Mouse (Mus musculus): ENCODE data around the gene Slc4a1ap.
"Not testable (repeated sequence)": the region's sequence is repeated elsewhere in the genome, so short reads cannot be mapped to it uniquely, and the experiment has no call there.

Slc4a1ap gene

DNA sequence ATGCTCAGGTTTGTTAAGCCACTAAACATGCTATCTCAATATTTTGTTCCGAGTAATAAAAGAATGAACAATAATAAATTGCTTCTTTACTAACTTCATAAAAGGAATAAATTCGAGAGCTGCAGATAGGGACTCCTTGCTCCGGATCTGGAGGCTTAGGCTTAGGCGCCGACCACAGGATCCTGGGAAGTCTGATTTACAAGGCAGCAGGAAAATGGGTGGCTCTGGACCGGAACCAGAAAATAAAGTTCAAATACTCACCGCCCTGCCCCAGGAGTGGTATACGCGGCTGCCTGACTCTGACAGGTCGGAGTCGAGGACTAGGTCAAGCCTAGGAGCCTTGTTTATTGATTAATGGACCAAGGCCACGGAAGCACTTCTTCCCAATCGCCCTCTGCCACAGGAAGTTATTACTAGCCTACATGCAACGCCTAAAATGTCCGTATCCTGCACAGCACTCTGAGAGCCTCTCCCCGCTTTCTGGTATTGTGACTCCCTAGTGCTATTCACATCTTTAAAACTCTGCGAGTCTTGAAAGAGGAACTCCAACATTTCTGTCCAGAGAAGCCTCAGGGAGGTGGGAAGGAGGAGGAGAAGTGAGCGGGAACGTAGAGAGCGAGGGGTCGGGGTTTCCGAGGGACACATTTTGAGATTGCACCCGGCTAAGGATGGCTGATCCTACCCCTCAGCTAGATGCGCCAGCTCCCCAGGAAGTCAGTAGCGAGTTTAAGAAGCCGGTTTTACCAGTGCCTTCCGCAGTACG is at the start of gene Slc4a1ap:
Gene Slc4a1ap, plus strand, starts transcription at position 642 of the 763 bp plus-strand sequence.
- peak; percentile 81 for DNase-seq

- DNase-seq: no peak
These were observed 46.3 kb upstream of the Slc4a1ap start for GRCm38 (mm10) chr5:31480536-31480935.

GRCm38 (mm10) chr5:31485440-31485839 is 41.4 kb upstream of the Slc4a1ap start, which contains the start of gene 4930548H24Rik:
4930548H24Rik (plus strand) TSS chr5:31485740.
- no peak for DNase-seq

- DNase-seq: no peak
These were observed 38.9 kb upstream of the Slc4a1ap start for GRCm38 (mm10) chr5:31487889-31488288.

DNA sequence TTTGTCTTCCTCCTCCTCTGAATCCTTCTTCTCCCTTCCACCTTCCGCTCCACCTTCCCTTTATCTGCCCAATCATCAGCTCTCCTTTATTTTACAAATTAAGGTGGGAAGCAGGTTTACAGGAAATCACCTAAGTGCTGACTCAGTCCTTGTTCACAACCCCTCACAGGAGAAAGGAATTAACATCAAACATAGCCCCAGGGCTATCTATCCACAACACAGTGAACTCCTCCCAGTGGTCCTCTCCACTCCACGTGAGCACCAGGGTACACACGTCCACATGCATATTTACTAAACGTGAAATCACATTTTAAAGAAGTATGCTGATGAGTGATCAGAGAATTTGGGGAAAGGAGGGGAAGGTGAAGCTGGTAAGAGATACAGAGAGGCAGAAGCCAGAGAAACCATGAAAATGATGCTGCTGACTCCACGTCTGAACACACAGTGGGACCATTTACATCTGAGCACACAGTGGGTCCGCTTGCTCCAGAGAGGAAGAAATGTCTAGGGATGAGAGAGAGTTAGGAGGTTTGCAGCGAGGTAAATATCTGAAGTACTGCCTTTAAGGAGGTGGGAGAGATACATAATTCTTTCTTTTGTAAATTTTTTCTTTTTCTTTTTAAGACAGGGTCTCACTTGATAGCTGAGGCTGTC is 37.6 kb upstream of the Slc4a1ap start:
- no peak for DNase-seq

DNA sequence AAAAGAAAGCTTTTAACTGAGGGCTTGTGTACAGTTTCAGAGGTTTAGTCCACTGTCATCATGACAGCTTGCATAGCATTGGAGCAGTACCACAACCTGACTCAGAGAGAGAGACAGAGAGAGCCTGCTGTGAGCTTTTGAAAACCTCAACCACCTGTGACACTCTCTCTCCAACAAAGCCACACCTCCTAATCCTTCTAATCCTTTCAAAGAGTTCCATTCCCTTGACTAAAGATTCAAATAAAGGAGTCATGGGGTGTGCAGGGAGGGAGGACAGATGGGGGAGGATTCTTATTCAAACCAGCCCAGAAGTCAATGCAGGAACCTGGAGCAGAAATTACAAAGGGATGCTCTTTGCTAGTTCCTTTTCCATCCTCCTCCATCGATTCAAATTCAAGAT is 34.8 kb upstream of the Slc4a1ap start:
- no peak for DNase-seq

- peak; percentile 92 for DNase-seq
These were observed 32.1 kb upstream of the Slc4a1ap start, which contains the start of gene Gpn1 for GRCm38 (mm10) chr5:31494513-31495297. Gpn1 (plus strand) TSS chr5:31494741.

DNA sequence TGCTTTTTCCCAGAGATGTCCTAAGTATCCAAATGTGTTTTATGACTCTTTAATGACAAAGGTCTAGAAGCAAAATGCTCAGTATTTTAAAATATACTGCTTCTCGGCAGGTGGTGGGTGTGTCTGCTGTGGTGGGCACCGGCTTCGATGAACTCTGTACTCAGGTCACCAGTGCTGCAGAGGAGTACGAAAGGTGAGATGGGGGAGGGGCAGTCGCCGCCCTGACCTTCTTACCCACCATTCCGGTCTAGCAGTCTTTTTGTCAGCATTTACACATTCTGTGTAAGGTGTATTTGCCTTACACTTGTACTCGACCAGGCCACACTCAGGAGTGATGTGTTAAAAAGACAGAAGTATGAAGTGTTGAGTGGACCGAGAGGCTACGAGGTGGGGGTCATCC is 22.0 kb upstream of the Slc4a1ap start:
- no peak for DNase-seq

DNA sequence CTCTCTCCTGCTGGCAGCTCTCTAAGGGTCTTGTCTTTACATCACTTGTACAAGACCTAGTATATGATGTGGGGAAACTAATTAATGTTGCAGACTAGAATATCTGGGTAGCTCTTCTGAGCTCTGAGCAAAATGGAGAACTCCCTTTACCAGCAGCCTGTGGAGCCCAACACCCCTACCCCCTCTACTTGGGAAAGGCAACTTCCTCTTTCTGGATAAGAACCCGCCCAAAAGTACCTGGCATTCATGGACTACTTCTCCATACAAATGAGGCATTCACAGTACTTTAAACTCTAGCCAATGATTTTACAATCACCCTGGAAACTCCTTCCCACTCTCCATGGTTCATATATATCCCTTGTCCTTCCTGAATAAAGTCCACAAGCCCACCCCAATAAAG is 14.3 kb upstream of the Slc4a1ap start:
- no peak for DNase-seq

GRCm38 (mm10) chr5:31520556-31520955 is 6.2 kb upstream of the Slc4a1ap start:
- no peak for DNase-seq

- peak; percentile 17 for DNase-seq
These were observed 404 bp downstream of the Slc4a1ap start for GRCm38 (mm10) chr5:31527117-31527680.

DNA sequence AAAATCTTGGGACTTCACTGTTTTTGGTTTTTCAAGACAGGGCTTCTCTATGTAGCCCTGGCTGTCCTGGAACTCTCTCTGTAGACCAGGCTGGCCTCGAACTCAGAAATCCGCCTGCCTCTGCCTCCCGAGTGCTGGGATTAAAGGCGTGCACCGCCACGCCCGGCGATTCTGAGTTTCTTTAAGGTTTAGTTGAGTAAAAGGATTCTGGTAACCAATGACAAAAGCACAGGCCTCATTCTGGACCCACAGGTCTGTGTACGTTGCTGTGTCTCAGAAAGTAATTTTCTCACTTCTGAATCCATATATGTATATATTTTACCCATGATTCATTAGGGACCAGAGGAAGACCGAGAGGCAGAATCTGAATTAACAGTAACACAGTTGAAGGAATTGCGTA is 912 bp downstream of the Slc4a1ap start, which contains the start of gene Supt7l:
Gene Supt7l, minus strand, starts transcription at position 101 of the 400 bp plus-strand sequence.
- DNase-seq: not testable (repeated sequence)

DNA sequence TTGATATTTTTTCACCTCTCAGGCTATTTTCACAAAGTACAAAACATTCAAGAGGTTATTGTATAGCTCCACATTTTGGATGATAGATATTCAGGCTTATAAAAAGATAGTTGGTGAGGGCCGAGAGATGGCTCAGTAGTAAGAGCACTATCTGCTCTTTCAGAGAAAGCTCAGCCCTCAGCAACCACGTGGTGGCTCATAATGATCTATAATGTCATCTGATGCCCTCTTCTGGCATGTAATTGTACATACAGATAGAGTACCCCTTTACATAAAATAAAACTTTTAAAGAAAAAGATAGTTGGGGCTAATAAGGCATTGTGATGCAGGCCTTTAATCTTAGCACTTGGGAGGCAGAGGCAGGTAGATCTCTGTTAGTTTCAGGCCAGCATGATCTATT is 1.8 kb downstream of the Slc4a1ap start:
- no peak for DNase-seq

DNA sequence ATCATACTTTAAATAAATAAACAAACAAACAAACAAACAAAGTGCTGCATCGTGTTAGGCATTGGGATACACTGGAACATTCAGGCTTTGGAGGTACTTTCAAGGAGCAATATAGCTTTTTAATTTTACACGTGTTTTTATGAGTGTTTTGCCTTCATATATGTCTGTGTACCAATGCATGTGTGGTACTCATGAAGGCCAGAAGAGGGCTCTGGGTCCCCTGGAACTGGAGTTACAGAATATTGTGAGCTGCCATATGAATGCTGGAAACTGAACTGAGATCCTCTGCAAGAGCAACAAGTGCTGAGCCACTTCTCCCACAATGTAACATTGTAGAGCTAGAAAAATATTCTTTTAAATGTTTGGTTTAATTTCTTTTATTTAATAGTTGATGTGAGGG is 8.4 kb downstream of the Slc4a1ap start:
- no peak for DNase-seq

GRCm38 (mm10) chr5:31559401-31559800 is 32.6 kb downstream of the Slc4a1ap start:
- no peak for DNase-seq

- no peak for DNase-seq
These were observed 33.6 kb downstream of the Slc4a1ap start for GRCm38 (mm10) chr5:31560352-31560751.

DNA sequence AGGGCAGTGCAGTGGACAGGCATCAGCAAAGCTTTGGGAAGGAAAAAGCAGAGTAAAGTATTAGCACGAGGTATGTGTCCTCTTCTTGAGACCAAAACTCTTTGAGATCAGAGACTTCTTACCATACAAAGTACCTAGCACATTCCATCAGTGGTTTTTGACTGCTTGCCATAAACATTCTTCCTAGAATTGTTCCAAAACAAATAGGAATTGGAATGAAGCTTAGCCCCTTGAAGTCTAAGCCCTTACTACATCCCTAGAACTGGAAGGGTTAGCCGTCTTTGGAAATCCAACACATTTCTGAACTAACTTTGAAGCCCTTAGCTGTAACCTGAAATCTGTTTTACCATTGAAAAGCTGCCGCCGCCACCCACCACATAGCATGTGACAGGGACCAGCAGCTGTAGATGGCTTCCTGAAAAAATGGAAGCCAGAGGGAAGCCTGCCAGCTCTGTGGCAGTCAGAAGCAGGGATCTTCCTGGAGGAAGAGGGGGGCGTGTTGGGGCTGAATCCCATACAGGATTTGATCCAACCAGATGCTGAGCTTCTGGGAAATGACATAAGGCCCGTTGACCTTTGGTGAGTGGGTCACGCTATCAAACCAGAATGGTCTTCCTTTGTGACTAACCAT is 35.4 kb downstream of the Slc4a1ap start:
- peak; percentile 54 for DNase-seq

DNA sequence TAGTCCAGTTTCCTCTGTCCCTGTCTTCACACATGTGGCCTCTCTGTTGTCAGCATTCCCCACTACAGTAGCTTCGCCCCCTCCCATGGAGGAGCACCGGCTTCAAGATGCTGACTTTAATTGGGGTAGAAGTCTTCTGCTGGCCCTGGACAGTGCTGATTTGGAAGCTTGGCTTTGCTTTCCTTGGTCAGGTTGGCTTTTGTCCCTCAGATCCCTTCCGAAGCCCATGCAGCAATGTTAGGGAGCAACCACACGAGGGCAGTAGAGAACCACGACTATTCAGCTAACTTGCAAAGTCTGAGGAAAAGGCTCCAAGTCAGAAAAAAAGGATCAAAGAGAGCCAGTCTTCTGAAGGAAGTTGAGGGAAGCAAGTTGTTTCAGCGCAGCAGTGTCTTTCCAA is 36.7 kb downstream of the Slc4a1ap start:
- DNase-seq: peak; percentile 39

DNA sequence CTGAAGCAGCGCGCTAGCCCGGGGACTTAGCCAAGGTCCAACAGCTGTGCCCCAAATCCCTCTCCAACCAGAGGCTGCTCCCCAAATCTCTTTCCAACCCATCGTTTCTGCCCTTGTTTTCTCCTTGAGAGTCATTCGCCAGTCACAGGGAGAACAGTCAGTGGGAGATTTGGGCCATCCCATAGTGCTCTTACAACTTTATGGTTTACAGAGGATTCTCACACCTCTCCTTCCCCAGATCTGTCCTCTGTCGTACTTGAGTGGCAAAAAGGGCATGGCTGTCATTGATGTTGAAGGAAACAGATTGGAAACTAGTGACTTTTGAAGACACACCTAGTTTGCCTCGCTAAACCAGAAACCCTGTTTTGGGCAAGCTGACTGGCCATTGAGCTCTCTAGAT is 37.1 kb downstream of the Slc4a1ap start:
- DNase-seq: no peak

GRCm38 (mm10) chr5:31564976-31565375 is 38.2 kb downstream of the Slc4a1ap start:
- no peak for DNase-seq

GRCm38 (mm10) chr5:31566026-31566425 is 39.2 kb downstream of the Slc4a1ap start:
- no peak for DNase-seq

DNA sequence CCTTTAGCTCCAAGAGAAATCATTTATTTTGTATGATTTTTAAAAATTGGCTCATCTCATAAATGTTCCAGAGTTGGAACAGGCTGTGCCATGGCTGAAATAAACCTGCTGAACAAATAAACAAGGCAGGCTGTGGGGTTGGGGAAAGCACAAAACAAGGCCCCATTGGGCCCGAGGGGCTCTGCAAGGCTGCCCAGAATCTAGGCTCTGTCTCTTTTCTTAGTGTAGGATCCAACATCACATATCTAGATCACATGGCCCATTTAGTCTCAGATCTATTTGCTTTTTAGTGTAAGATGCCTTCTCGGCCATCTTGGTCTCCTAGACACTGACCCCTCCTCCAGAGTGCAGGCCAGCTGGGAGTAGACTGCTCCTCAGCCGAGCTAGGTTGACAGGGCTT is 39.7 kb downstream of the Slc4a1ap start:
- no peak for DNase-seq
